Mouse (Mus musculus): ENCODE measurements around the gene Hnrnpll. TPM values are rescaled to one million over a fixed set of nuclear protein-coding genes. Genes with fewer than 3 reads are reported as not detected.

Gene Hnrnpll
- polyA plus RNA-seq, 1 experiment = 48.2 TPM

- H3K4me1 ChIP-seq (ENCODE audit: control insufficient read depth, insufficient read depth, low read length) = no peaks in the 10 kb centered on the region
- TF ChIP-seq POLR2A (IDR thresholded peaks at IDR 0.05; ENCODE audit: extremely low read depth, insufficient read depth, low read length) (no peak), CTCF (IDR thresholded peaks at IDR 0.05; ENCODE audit: extremely low read depth, insufficient read depth, low read length) (no peak)
Observed at GRCm38 (mm10) chr17:79991166-79991958, 70.8 kb downstream of the Hnrnpll start.

DNA sequence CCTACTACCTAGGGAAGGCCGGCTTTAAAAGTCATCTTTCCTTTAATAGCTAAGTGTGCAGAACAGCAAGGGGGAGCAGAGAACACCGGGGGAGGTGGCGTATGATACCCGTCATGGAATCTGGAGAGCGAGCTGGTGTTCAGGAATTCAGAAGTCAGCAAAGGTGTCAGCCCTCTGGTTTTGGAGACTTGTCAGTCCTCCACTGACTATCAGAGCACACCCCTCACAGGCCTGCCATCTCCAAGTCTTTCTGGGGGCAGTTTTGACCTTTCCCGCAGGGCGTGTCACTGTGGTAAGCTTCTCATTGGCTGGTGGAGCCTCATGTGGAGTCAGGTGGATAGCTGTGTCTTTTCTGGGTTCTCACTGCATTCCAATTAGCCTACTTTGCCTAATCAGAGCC lies 72.0 kb downstream of the Hnrnpll start:
- H3K4me3 ChIP-seq (ENCODE audit: insufficient read depth, low read length) = no peak overlapping the region
- TF ChIP-seq POLR2A (IDR thresholded peaks at IDR 0.05; ENCODE audit: extremely low read depth, insufficient read depth, low read length) (no peak), CTCF (IDR thresholded peaks at IDR 0.05; ENCODE audit: extremely low read depth, insufficient read depth, low read length) (no peak)
- H3K4me1 ChIP-seq (ENCODE audit: control insufficient read depth, insufficient read depth, low read length) = no peaks in the 10 kb centered on the region
- H3K27ac ChIP-seq (ENCODE audit: insufficient read depth, low read length) = no peak overlapping the region

More at GRCm38 (mm10) chr17:79991166-79991958, 70.8 kb downstream of the Hnrnpll start:
- no peak overlapping the region for H3K4me3 ChIP-seq (ENCODE audit: insufficient read depth, low read length)
- H3K27ac ChIP-seq (ENCODE audit: insufficient read depth, low read length) = no peak overlapping the region

- Histone ChIP-seq H3K4me3 (ENCODE audit: insufficient read depth, low read length) (no peak overlapping the region), H3K4me1 (ENCODE audit: control insufficient read depth, insufficient read depth, low read length) (no peaks in the 10 kb centered on the region), H3K27ac (ENCODE audit: insufficient read depth, low read length) (no peak overlapping the region)
- TF ChIP-seq CTCF (IDR thresholded peaks at IDR 0.05; ENCODE audit: extremely low read depth, insufficient read depth, low read length) (no peak), POLR2A (IDR thresholded peaks at IDR 0.05; ENCODE audit: extremely low read depth, insufficient read depth, low read length) (no peak)
Observed at GRCm38 (mm10) chr17:79984450-79984849, 77.7 kb downstream of the Hnrnpll start.

- Histone ChIP-seq H3K4me1 (ENCODE audit: control insufficient read depth, insufficient read depth, low read length) (no peaks in the 10 kb centered on the region), H3K27ac (ENCODE audit: insufficient read depth, low read length) (no peak overlapping the region), H3K4me3 (ENCODE audit: insufficient read depth, low read length) (no peak overlapping the region)
- TF ChIP-seq POLR2A (IDR thresholded peaks at IDR 0.05; ENCODE audit: extremely low read depth, insufficient read depth, low read length) = no peak
- TF ChIP-seq CTCF (IDR thresholded peaks at IDR 0.05; ENCODE audit: extremely low read depth, insufficient read depth, low read length) = no peak
Observed at GRCm38 (mm10) chr17:79982955-79983529, 79.1 kb downstream of the Hnrnpll start.

GRCm38 (mm10) chr17:79982548-79982947 lies 79.6 kb downstream of the Hnrnpll start:
- no peaks in the 10 kb centered on the region for H3K4me1 ChIP-seq (ENCODE audit: control insufficient read depth, insufficient read depth, low read length)
- no peak for TF ChIP-seq POLR2A (IDR thresholded peaks at IDR 0.05; ENCODE audit: extremely low read depth, insufficient read depth, low read length)
- TF ChIP-seq CTCF (IDR thresholded peaks at IDR 0.05; ENCODE audit: extremely low read depth, insufficient read depth, low read length) = no peak
- no peak overlapping the region for H3K4me3 ChIP-seq (ENCODE audit: insufficient read depth, low read length)
- H3K27ac ChIP-seq (ENCODE audit: insufficient read depth, low read length) = no peak overlapping the region

- Histone ChIP-seq H3K4me1 (ENCODE audit: control insufficient read depth, insufficient read depth, low read length) (no peaks in the 10 kb centered on the region), H3K27ac (ENCODE audit: insufficient read depth, low read length) (no peak overlapping the region), H3K4me3 (ENCODE audit: insufficient read depth, low read length) (no peak overlapping the region)
- TF ChIP-seq CTCF (IDR thresholded peaks at IDR 0.05; ENCODE audit: extremely low read depth, insufficient read depth, low read length) = 0 out of 2 replicates have a peak, but pooled peaks have one; percentile 2
- no peak for TF ChIP-seq POLR2A (IDR thresholded peaks at IDR 0.05; ENCODE audit: extremely low read depth, insufficient read depth, low read length)
Observed at GRCm38 (mm10) chr17:79981758-79982481, 80.2 kb downstream of the Hnrnpll start.

- TF ChIP-seq CTCF (IDR thresholded peaks at IDR 0.05; ENCODE audit: extremely low read depth, insufficient read depth, low read length) (no peak), POLR2A (IDR thresholded peaks at IDR 0.05; ENCODE audit: extremely low read depth, insufficient read depth, low read length) (no peak)
- H3K4me3 ChIP-seq (ENCODE audit: insufficient read depth, low read length) = no peak overlapping the region
- no peak overlapping the region for H3K27ac ChIP-seq (ENCODE audit: insufficient read depth, low read length)
- H3K4me1 ChIP-seq (ENCODE audit: control insufficient read depth, insufficient read depth, low read length) = no peaks in the 10 kb centered on the region
Observed at GRCm38 (mm10) chr17:79981348-79981747, 80.8 kb downstream of the Hnrnpll start.

DNA sequence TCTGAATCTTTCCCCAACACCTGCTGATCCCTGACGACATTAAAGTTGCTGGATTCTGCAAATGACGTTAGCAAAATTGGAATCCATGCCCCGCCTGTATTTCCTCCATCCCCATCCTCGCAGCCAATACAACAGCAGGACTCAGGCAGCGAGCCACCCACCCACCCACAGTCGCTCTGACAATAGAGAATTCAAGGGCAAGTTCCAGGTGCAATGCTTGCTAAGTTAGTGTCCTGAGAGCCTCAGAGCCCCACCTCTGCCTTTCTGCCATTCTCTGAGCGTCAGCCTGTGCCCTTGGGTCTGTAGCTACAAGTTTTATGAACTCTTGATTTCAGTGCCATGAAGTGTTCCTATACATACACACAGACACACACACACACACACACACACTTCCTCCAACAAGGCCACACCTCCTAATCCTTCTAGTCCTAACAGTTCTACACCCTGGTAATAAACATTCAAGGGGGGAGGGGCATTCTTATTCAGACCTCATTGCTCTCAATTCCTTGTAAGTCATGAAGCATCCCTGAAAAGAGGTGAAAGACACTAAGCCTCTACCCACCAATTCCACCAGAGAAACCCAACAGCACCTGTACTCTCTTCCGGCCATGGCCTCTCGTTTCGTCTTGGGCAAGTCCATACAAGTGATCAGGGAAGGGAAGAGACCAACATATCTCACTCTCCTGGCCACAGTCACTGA lies 81.6 kb downstream of the Hnrnpll start:
- no peak overlapping the region for H3K27ac ChIP-seq (ENCODE audit: insufficient read depth, low read length)
- H3K4me3 ChIP-seq (ENCODE audit: insufficient read depth, low read length) = no peak overlapping the region
- TF ChIP-seq CTCF (IDR thresholded peaks at IDR 0.05; ENCODE audit: extremely low read depth, insufficient read depth, low read length) (no peak), POLR2A (IDR thresholded peaks at IDR 0.05; ENCODE audit: extremely low read depth, insufficient read depth, low read length) (no peak)
- H3K4me1 ChIP-seq (ENCODE audit: control insufficient read depth, insufficient read depth, low read length) = no peaks in the 10 kb centered on the region

Other genes with a start within 250 kb of the Hnrnpll start
- 41.6 and 43.1 TPM in 2 replicates for gene Atl2, start 166.2 kb downstream of the Hnrnpll start, polyA plus RNA-seq (2012; rRNA removed)
- gene Galm, start 65.1 kb upstream of the Hnrnpll start, polyA plus RNA-seq (2012; rRNA removed) = 2.2 and 2.4 TPM in 2 replicates
- gene Srsf7, start 145.0 kb upstream of the Hnrnpll start, polyA plus RNA-seq (2012; rRNA removed) = 136 and 137 TPM in 2 replicates
- 0.08 and 0.11 TPM in 2 replicates for gene Ttc39d, start 145.1 kb upstream of the Hnrnpll start, polyA plus RNA-seq (2012; rRNA removed)
- 7.6 and 8.0 TPM in 2 replicates for gene Gemin6, start 162.1 kb upstream of the Hnrnpll start, polyA plus RNA-seq (2012; rRNA removed)
- 30.4 and 33.2 TPM in 2 replicates for gene Morn2, start 227.9 kb upstream of the Hnrnpll start, polyA plus RNA-seq (2012; rRNA removed)
- 31.7 and 32.5 TPM in 2 replicates for gene Dhx57, start 228.1 kb upstream of the Hnrnpll start, polyA plus RNA-seq (2012; rRNA removed)
- gene Arhgef33, start 245.1 kb upstream of the Hnrnpll start, polyA plus RNA-seq (2012; rRNA removed) = 2.4 and 2.8 TPM in 2 replicates

All from cortical plate, adult 2 months (tissue).